Mouse (Mus musculus): Measurements from ENCODE around the gene Paxip1. TPM values are rescaled to one million over a fixed set of nuclear protein-coding genes. Genes with fewer than 3 reads are reported as not detected.

Gene Paxip1
- polyA plus RNA-seq, 1 experiment from 2014 or later: 46.2 TPM

GRCm38 (mm10) chr5:27790086-27790909, 1.2 kb downstream of the Paxip1 start:
- H3K9me3 ChIP-seq: no peaks in the 10 kb centered on the region
- peak overlapping the region; percentile 74 for H3K4me2 ChIP-seq (replicated peaks)
- peaks cover 37% of the 10 kb centered on the region for H3K36me3 ChIP-seq
- WGBS: 32% methylated on average over 21 of the region's 21 CpGs
- H3K4me1 ChIP-seq: peaks cover 15% of the 10 kb centered on the region
- no peak overlapping the region for H3K27ac ChIP-seq
- H3K4me3 ChIP-seq: peak overlapping the region; percentile 73
- H3K9ac ChIP-seq: peak overlapping the region; percentile 80
- no peaks in the 10 kb centered on the region for H3K27me3 ChIP-seq (replicated peaks)
- ATAC-seq (ENCODE audit: low FRiP score, low read depth): no peak

DNA sequence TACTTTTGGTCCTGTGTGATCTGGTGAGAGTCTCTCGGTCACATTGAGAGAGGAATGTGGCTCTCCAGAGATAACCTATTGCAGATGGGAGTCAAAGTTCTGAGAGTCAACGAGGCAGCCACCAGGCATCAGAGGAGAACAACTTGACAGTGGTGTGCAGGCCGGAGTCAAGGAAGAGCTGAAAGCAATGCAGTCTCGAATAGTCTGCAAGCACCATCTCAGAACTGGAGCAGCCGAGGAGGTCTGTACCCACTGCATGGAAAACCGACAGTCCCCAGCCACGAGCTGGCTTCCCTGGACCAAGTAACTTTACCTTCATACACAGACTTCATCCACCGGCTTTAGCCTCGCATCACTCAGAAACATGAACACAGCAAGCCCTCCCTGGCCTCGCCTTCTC, 1.9 kb downstream of the Paxip1 start:
- H3K4me1 ChIP-seq: peaks cover 15% of the 10 kb centered on the region
- H3K4me2 ChIP-seq (replicated peaks): peak overlapping the region; percentile 74
- H3K36me3 ChIP-seq: peaks cover 43% of the 10 kb centered on the region
- H3K9ac ChIP-seq: peak overlapping the region; percentile 80; the same call in 1 of the 2 replicates
- H3K27ac ChIP-seq: no peak overlapping the region
- H3K4me3 ChIP-seq: peak overlapping the region; percentile 73; the same call in 1 of the 2 replicates
- H3K27me3 ChIP-seq (replicated peaks): no peaks in the 10 kb centered on the region
- no peak for ATAC-seq (ENCODE audit: low FRiP score, low read depth)
- H3K9me3 ChIP-seq: no peaks in the 10 kb centered on the region
- 84% methylated on average over 10 of the region's 10 CpGs for WGBS

GRCm38 (mm10) chr5:27783381-27783780, 8.1 kb downstream of the Paxip1 start:
- Histone ChIP-seq H3K36me3 (peaks cover 75% of the 10 kb centered on the region), H3K27me3 (replicated peaks) (no peaks in the 10 kb centered on the region), H3K4me3 (no peak overlapping the region), H3K27ac (no peak overlapping the region), H3K9me3 (no peaks in the 10 kb centered on the region), H3K4me1 (no peaks in the 10 kb centered on the region), H3K9ac (no peak overlapping the region), H3K4me2 (replicated peaks) (no peak overlapping the region)
- 95% methylated on average over 9 of the region's 9 CpGs for WGBS
- ATAC-seq (ENCODE audit: low FRiP score, low read depth): no peak

GRCm38 (mm10) chr5:27767948-27768347, 23.5 kb downstream of the Paxip1 start:
- H3K9me3 ChIP-seq: no peaks in the 10 kb centered on the region
- peaks cover 75% of the 10 kb centered on the region for H3K36me3 ChIP-seq
- no peak overlapping the region for H3K9ac ChIP-seq
- H3K4me1 ChIP-seq: no peaks in the 10 kb centered on the region
- no peak overlapping the region for H3K4me3 ChIP-seq
- 69% methylated on average over 5 of the region's 5 CpGs for WGBS
- ATAC-seq (ENCODE audit: low FRiP score, low read depth): no peak
- H3K27me3 ChIP-seq (replicated peaks): no peaks in the 10 kb centered on the region
- no peak overlapping the region for H3K27ac ChIP-seq
- H3K4me2 ChIP-seq (replicated peaks): no peak overlapping the region

DNA sequence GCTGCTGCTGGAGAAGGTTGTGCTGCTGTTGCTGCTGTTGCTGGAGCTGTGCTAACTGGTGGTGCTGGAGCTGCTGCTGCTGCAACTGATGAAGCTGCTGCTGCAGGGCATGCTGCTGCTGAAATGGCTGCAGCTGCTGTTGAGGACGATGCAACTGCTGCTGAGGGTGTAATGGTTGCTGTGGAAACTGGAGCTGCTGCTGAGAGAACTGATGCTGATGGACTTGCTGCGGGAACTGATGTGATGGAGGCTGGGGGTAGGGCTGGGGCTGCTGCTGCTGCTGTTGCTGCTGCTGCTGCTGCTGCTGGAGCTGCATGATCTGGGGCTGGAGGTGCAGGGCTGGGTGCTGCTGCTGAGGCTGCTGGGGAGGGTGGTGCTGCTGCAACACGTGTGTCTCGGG, 25.7 kb downstream of the Paxip1 start:
- H3K27ac ChIP-seq: no peak overlapping the region

GRCm38 (mm10) chr5:27744944-27745343, 46.5 kb downstream of the Paxip1 start:
- Histone ChIP-seq H3K9ac (no peak overlapping the region), H3K4me2 (replicated peaks) (no peak overlapping the region), H3K36me3 (peaks cover 62% of the 10 kb centered on the region), H3K27me3 (replicated peaks) (no peaks in the 10 kb centered on the region), H3K27ac (no peak overlapping the region), H3K9me3 (no peaks in the 10 kb centered on the region), H3K4me3 (no peak overlapping the region), H3K4me1 (no peaks in the 10 kb centered on the region)
- no peak for ATAC-seq (ENCODE audit: low FRiP score, low read depth)
- 81% methylated on average over 1 of the region's 1 CpGs for WGBS

More for the DNA sequence above, 25.7 kb downstream of the Paxip1 start:
- Histone ChIP-seq H3K4me1 (no peaks in the 10 kb centered on the region), H3K27me3 (replicated peaks) (no peaks in the 10 kb centered on the region), H3K36me3 (peaks cover 75% of the 10 kb centered on the region), H3K4me2 (replicated peaks) (no peak overlapping the region), H3K4me3 (no peak overlapping the region), H3K9me3 (no peaks in the 10 kb centered on the region), H3K9ac (no peak overlapping the region)
- WGBS: 78% methylated on average over 4 of the region's 4 CpGs
- no peak for ATAC-seq (ENCODE audit: low FRiP score, low read depth)

- 84% methylated on average over 6 of the region's 6 CpGs for WGBS
- H3K4me2 ChIP-seq (replicated peaks): no peak overlapping the region
- peaks cover 5% of the 10 kb centered on the region; the same call in 1 of the 2 replicates for H3K9me3 ChIP-seq
- H3K36me3 ChIP-seq: peaks cover 35% of the 10 kb centered on the region
- H3K9ac ChIP-seq: no peak overlapping the region
- H3K27me3 ChIP-seq (replicated peaks): no peaks in the 10 kb centered on the region
- H3K4me3 ChIP-seq: no peak overlapping the region
- no peak overlapping the region for H3K27ac ChIP-seq
- no peak for ATAC-seq (ENCODE audit: low FRiP score, low read depth)
- no peaks in the 10 kb centered on the region for H3K4me1 ChIP-seq
Observed at GRCm38 (mm10) chr5:27739216-27739615, 52.3 kb downstream of the Paxip1 start.

DNA sequence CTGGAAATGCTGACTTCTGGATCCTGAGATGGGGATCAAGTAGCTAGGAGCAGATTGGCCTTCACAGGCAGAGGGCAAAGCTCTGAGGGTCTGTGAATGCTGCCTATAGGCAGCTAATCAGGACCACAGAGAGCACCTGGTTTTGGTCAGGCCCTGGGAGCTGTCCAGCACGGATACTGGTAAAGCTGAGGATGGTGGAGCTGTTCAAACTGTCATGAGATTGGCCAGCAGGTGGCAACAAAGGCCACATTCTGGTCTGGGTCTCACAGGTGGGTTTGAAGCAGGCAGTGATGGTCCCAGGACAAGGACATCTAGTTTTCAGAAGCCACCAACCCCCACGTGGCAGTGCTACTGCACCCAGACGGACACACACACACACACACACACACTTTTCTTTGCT, 54.3 kb downstream of the Paxip1 start:
- H3K4me1 ChIP-seq: no peaks in the 10 kb centered on the region
- H3K27me3 ChIP-seq (replicated peaks): no peaks in the 10 kb centered on the region
- 14% methylated on average over 3 of the region's 3 CpGs for WGBS
- ATAC-seq (ENCODE audit: low FRiP score, low read depth): no peak
- no peak overlapping the region for H3K4me2 ChIP-seq (replicated peaks)
- no peak overlapping the region for H3K9ac ChIP-seq
- H3K4me3 ChIP-seq: no peak overlapping the region
- H3K36me3 ChIP-seq: peaks cover 16% of the 10 kb centered on the region
- no peak overlapping the region for H3K27ac ChIP-seq
- H3K9me3 ChIP-seq: peaks cover 5% of the 10 kb centered on the region; the same call in 1 of the 2 replicates

GRCm38 (mm10) chr5:27732288-27732868, 59.1 kb downstream of the Paxip1 start:
- H3K27me3 ChIP-seq (replicated peaks): no peaks in the 10 kb centered on the region
- 77% methylated on average over 5 of the region's 5 CpGs for WGBS
- H3K4me1 ChIP-seq: no peaks in the 10 kb centered on the region
- ATAC-seq (ENCODE audit: low FRiP score, low read depth): no peak
- no peak overlapping the region for H3K27ac ChIP-seq
- no peak overlapping the region for H3K4me3 ChIP-seq
- H3K36me3 ChIP-seq: no peaks in the 10 kb centered on the region
- H3K9ac ChIP-seq: no peak overlapping the region
- H3K9me3 ChIP-seq: peaks cover 10% of the 10 kb centered on the region; the same call in 1 of the 2 replicates
- no peak overlapping the region for H3K4me2 ChIP-seq (replicated peaks)

DNA sequence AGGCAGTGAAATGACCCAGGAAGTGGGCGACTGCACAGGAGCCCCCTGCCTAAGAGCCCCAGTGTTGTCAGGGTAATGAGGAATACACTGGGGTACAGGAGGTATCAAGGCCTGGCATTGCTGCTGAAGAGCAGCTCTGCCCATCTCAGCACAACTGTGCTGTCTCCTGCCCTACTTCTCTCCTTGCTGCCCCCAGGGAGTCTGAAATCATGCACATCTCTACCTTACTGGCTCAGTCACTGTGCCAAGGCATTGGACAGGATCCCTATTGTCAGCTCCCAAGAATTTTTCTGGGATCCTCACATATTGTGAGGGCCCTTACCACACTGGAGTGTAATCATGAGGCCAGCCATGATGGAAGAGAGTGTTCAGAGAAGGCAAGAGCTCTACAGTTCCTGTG, 60.1 kb downstream of the Paxip1 start:
- no peak overlapping the region for H3K4me3 ChIP-seq
- no peak overlapping the region for H3K27ac ChIP-seq
- H3K27me3 ChIP-seq (replicated peaks): no peaks in the 10 kb centered on the region
- no peak overlapping the region for H3K9ac ChIP-seq
- H3K4me2 ChIP-seq (replicated peaks): no peak overlapping the region
- no peak for ATAC-seq (ENCODE audit: low FRiP score, low read depth)
- no peaks in the 10 kb centered on the region for H3K36me3 ChIP-seq
- 90% methylated on average over 1 of the region's 1 CpGs for WGBS
- peaks cover 10% of the 10 kb centered on the region; the same call in 1 of the 2 replicates for H3K9me3 ChIP-seq
- no peaks in the 10 kb centered on the region for H3K4me1 ChIP-seq

- Histone ChIP-seq H3K4me2 (replicated peaks) (no peak overlapping the region), H3K9me3 (peaks cover 10% of the 10 kb centered on the region; the same call in 1 of the 2 replicates), H3K27ac (no peak overlapping the region), H3K36me3 (no peaks in the 10 kb centered on the region), H3K4me3 (no peak overlapping the region), H3K4me1 (no peaks in the 10 kb centered on the region), H3K27me3 (replicated peaks) (no peaks in the 10 kb centered on the region), H3K9ac (no peak overlapping the region)
- WGBS: 81% methylated on average over 5 of the region's 5 CpGs
- no peak for ATAC-seq (ENCODE audit: low FRiP score, low read depth)
Observed at GRCm38 (mm10) chr5:27730666-27731065, 60.8 kb downstream of the Paxip1 start.

GRCm38 (mm10) chr5:27724460-27724859, 67.0 kb downstream of the Paxip1 start:
- Histone ChIP-seq H3K4me1 (no peaks in the 10 kb centered on the region), H3K36me3 (no peaks in the 10 kb centered on the region), H3K4me3 (no peak overlapping the region), H3K9me3 (peaks cover 5% of the 10 kb centered on the region; the same call in 1 of the 2 replicates), H3K4me2 (replicated peaks) (no peak overlapping the region), H3K27ac (no peak overlapping the region), H3K9ac (no peak overlapping the region), H3K27me3 (replicated peaks) (no peaks in the 10 kb centered on the region)
- WGBS: 41% methylated on average over 2 of the region's 2 CpGs
- ATAC-seq (ENCODE audit: low FRiP score, low read depth): no peak

Data from neural tube, embryonic 12.5 days (tissue).